Mouse (Mus musculus) MEL (cell line): ENCODE data around the gene Aff4.

Experiments used
- BHLHE40 ChIP-seq: IDR thresholded peaks from 2 replicates; pipeline ENCODE4 v1.6.1; 2012; ENCODE audit warnings: low read depth, mild to moderate bottlenecking, inconsistent platforms, low read length, improper control_type of control experiment, borderline replicate concordance
- CTCF ChIP-seq, 3 experiments: IDR thresholded peaks in 2 of 3; conservative IDR thresholded peaks in 1 of 3; 2 replicates each; pipeline ENCODE4 v1.5.1; 2011 to 2012; ENCODE audit warnings: low read length in 3 of 3, low read depth in 2 of 3, mild to moderate bottlenecking in 2 of 3, improper control_type of control experiment in 1 of 3, inconsistent platforms in 1 of 3, mixed read lengths in 1 of 3, moderate library complexity in 1 of 3; ENCODE audit not compliant: control insufficient read depth in 1 of 3, insufficient read depth in 1 of 3, poor library complexity in 1 of 3, severe bottlenecking in 1 of 3
- EP300 ChIP-seq, 2 experiments: IDR thresholded peaks; 2 replicates each; pipeline ENCODE4 v1.6.1; 2011; ENCODE audit warnings: improper control_type of control experiment in 2 of 2, low read length in 2 of 2, low read depth in 1 of 2, mild to moderate bottlenecking in 1 of 2
- GATA1 ChIP-seq: IDR thresholded peaks from 2 replicates; pipeline ENCODE4 v1.6.1; 2011; ENCODE audit warnings: low read depth, low read length, improper control_type of control experiment
- JUND ChIP-seq: IDR thresholded peaks from 2 replicates; pipeline ENCODE4 v1.6.1; 2011; ENCODE audit warnings: low read depth, mild to moderate bottlenecking, improper control_type of control experiment, low read length
- MAFK ChIP-seq: IDR thresholded peaks from 2 replicates; pipeline ENCODE4 v1.6.1; 2011; ENCODE audit warnings: low read depth, mild to moderate bottlenecking, low read length, improper control_type of control experiment, borderline replicate concordance
- ZKSCAN1 ChIP-seq: IDR thresholded peaks from 2 replicates; pipeline ENCODE4 v1.6.1; 2012; ENCODE audit warnings: low read depth, mild to moderate bottlenecking, inconsistent platforms, low read length, improper control_type of control experiment, moderate library complexity

- TF ChIP-seq JUND: no peak
- TF ChIP-seq EP300 (IDR thresholded peaks at IDR 0.05; ENCODE audit: low read depth in 1 of 2, low read length in 2 of 2): no peak
- no peak for TF ChIP-seq BHLHE40
- no peak for TF ChIP-seq ZKSCAN1
- TF ChIP-seq GATA1: no peak
- TF ChIP-seq CTCF (IDR thresholded peaks at IDR 0.05 in 2 of 3, conservative IDR thresholded peaks at IDR 0.05 in 1 of 3; ENCODE audit: control insufficient read depth in 1 of 3, insufficient read depth in 1 of 3, low read depth in 2 of 3, low read length in 3 of 3, poor library complexity in 1 of 3, severe bottlenecking in 1 of 3): no peak
- TF ChIP-seq MAFK: no peak
These were observed 43.0 kb upstream of the Aff4 start for GRCm38 (mm10) chr11:53307558-53308065.
